Comparison of ENCODE assay signal across 10 mouse cellular contexts in genomic region chrX:139219017-139219416, GRCm38 (mm10). TPM values are rescaled to one million over a fixed set of nuclear protein-coding genes. Genes with fewer than 3 reads are reported as not detected.
DNase-seq lines count a peak whose midpoint lies in the region; ATAC-seq and TF ChIP-seq lines count a peak whose summit lies in the region.
"Had no signal": no experiment of that assay in that cellular context is flagged by ENCODE, and none has a peak within 500 bp of the region (broad histone marks: within the 10 kb centered on the region; RNA-seq: fewer than 3 reads in every experiment).

No protein-coding gene starts in this region.

- H3K9ac ChIP-seq in hindbrain, embryonic 13.5 days = no peak overlapping the region
- no peak overlapping the region for H3K9ac ChIP-seq in midbrain, postnatal 0 days (replicated peaks; ENCODE audit: low read length, poor library complexity, severe bottlenecking)

- H3K4me3 ChIP-seq in hindbrain, embryonic 10.5 days = no peak overlapping the region
- no peak overlapping the region for H3K4me3 ChIP-seq in hindbrain, embryonic 13.5 days
- no peak overlapping the region for H3K4me3 ChIP-seq in midbrain, postnatal 0 days (ENCODE audit: low read depth, low read length)

- no peak overlapping the region for H3K27ac ChIP-seq in hindbrain, embryonic 10.5 days
- no peak overlapping the region for H3K27ac ChIP-seq in hindbrain, embryonic 13.5 days
- H3K27ac ChIP-seq in midbrain, postnatal 0 days (ENCODE audit: low read depth, low read length) = no peak overlapping the region

- peak; percentile 35 for DNase-seq in hindbrain, embryonic 10.5 days (ENCODE audit: low spot score)
- peak; percentile 58 for DNase-seq in ES-CJ7 (ENCODE audit: low read depth, low spot score)
- peak; percentile 24 to 46 for DNase-seq in adrenal gland, postnatal 36 days
- DNase-seq in frontal cortex, adult 2 months (ENCODE audit: extremely low spot score in 1 of 2, low spot score in 1 of 2) = peak; percentile 8 to 64
- peak; percentile 40 to 61 for DNase-seq in layer of hippocampus, postnatal 10 days (ENCODE audit: low spot score in 2 of 2)
- DNase-seq in midbrain, postnatal 0 days (ENCODE audit: low spot score) = peak; percentile 73

- no peak overlapping the region for H3K4me2 ChIP-seq in hindbrain, embryonic 13.5 days
- H3K4me2 ChIP-seq in midbrain, postnatal 0 days (ENCODE audit: low read depth, low read length, poor library complexity, severe bottlenecking) = no peak overlapping the region

- TF ChIP-seq CTCF in midbrain, postnatal 0 days (IDR thresholded peaks at IDR 0.05) = peak; percentile 81

- 26% methylated on average over 2 of the region's 2 CpGs for WGBS in hindbrain, embryonic 10.5 days
- WGBS in hindbrain, embryonic 13.5 days = 36% methylated on average over 2 of the region's 2 CpGs
- 35% methylated on average over 2 of the region's 2 CpGs for WGBS in midbrain, postnatal 0 days

- H3K36me3 ChIP-seq in hindbrain, embryonic 10.5 days = no peaks in the 10 kb centered on the region
- no peaks in the 10 kb centered on the region for H3K36me3 ChIP-seq in hindbrain, embryonic 13.5 days
- H3K36me3 ChIP-seq in midbrain, postnatal 0 days (ENCODE audit: insufficient read depth, low read length) = no peaks in the 10 kb centered on the region

- H3K9me3 ChIP-seq in hindbrain, embryonic 10.5 days = no peaks in the 10 kb centered on the region
- no peaks in the 10 kb centered on the region for H3K9me3 ChIP-seq in hindbrain, embryonic 13.5 days
- H3K9me3 ChIP-seq in midbrain, postnatal 0 days (ENCODE audit: low read length) = no peaks in the 10 kb centered on the region

- 0 out of 2 replicates have a peak, but pooled peaks cover 4% of the 10 kb centered on the region for H3K27me3 ChIP-seq in hindbrain, embryonic 10.5 days (ENCODE audit: insufficient read depth, poor library complexity, severe bottlenecking)
- H3K27me3 ChIP-seq in hindbrain, embryonic 13.5 days = no peaks in the 10 kb centered on the region; the same call in 1 of the 2 replicates
- no peaks in the 10 kb centered on the region for H3K27me3 ChIP-seq in midbrain, postnatal 0 days (ENCODE audit: insufficient read depth, low read length)

- ATAC-seq in hindbrain, embryonic 13.5 days (ENCODE audit: low FRiP score) = no peak; the same call in 1 of the 2 replicates
- no peak for ATAC-seq in midbrain, postnatal 0 days (ENCODE audit: low FRiP score)
- ATAC-seq in inflammation-experienced regulatory T-cells, adult 6 months = no peak

- H3K4me1 ChIP-seq in hindbrain, embryonic 10.5 days (replicated peaks) = no peaks in the 10 kb centered on the region; the same call in 1 of the 2 replicates
- H3K4me1 ChIP-seq in hindbrain, embryonic 13.5 days (replicated peaks) = no peaks in the 10 kb centered on the region
- no peaks in the 10 kb centered on the region for H3K4me1 ChIP-seq in midbrain, postnatal 0 days (ENCODE audit: insufficient read depth, low read length)

RNA-seq across cellular contexts. Expression of gene Mum1l1, which starts 9.2 kb away (rescaled TPM):
- polyA plus RNA-seq in hindbrain, embryonic 10.5 days (2016; fragmentation: Nextera tagmentation; extraction: Ambion mirVana) = 12.7 and 23.9 TPM in 2 replicates
- 7.6 and 9.7 TPM in 2 replicates for polyA plus RNA-seq in hindbrain, embryonic 13.5 days (2015; fragmentation: Nextera tagmentation; extraction: Ambion mirVana)
- 1 to 10 TPM; 3.5 to 4.6 TPM for total RNA-seq in adrenal gland, postnatal 36 days (2021)
- polyA plus RNA-seq in frontal cortex, adult 2 months (2012; rRNA removed) = 1.9 and 3.0 TPM in 2 replicates
- 1 to 10 TPM; 4.9 to 6.2 TPM for total RNA-seq in layer of hippocampus, postnatal 10 days (2021)
- 5.2 and 7.1 TPM in 2 replicates for total RNA-seq in midbrain, postnatal 0 days (2014; rRNA removed)
- polyA plus RNA-seq in midbrain, postnatal 0 days (2015; fragmentation: Nextera tagmentation; extraction: Ambion mirVana) = 8.4 and 8.6 TPM in 2 replicates
- polyA plus RNA-seq in inflammation-experienced regulatory T-cells, adult 6 months (2017; shearing (Covaris generic)) = not detected

RNA-seq across cellular contexts. Expression of gene 4933428M09Rik, which starts 40.0 kb away (rescaled TPM):
- polyA plus RNA-seq in hindbrain, embryonic 10.5 days (2016; fragmentation: Nextera tagmentation; extraction: Ambion mirVana) = not detected in 2 replicates
- polyA plus RNA-seq in hindbrain, embryonic 13.5 days (2015; fragmentation: Nextera tagmentation; extraction: Ambion mirVana) = not detected in 2 replicates
- total RNA-seq in adrenal gland, postnatal 36 days (2021) = not detected
- polyA plus RNA-seq in frontal cortex, adult 2 months (2012; rRNA removed) = not detected in 2 replicates
- total RNA-seq in layer of hippocampus, postnatal 10 days (2021) = not detected
- total RNA-seq in midbrain, postnatal 0 days (2014; rRNA removed) = not detected in 2 replicates
- not detected in 2 replicates for polyA plus RNA-seq in midbrain, postnatal 0 days (2015; fragmentation: Nextera tagmentation; extraction: Ambion mirVana)
- polyA plus RNA-seq in inflammation-experienced regulatory T-cells, adult 6 months (2017; shearing (Covaris generic)) = not detected
- total RNA-seq: left cerebral cortex, postnatal 36 days had no signal
- polyA plus RNA-seq: small intestine, adult 2 months had no signal
